ENCODE assay signal across 10 mouse cellular contexts in the genomic region with DNA sequence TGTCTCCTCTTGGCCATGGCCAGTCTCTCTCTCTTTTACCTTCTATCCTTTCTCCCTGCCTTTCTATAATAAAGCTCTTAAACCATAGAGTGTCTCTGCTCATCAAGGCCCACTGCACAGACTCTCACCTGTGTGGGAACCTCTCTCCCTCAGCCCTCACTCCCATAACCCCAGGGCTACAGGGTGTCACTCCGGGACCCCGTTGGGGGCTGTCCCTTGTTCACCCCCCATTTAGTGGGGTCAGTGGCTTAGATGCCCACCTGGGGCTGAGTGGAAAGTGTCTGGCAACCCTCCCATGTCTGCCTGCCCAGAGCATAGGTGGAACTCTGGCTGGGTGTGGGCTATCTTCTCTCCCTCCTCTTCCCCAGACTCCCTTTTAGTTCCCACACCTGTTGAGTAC. TPM values are rescaled to one million over a fixed set of nuclear protein-coding genes. Genes with fewer than 3 reads are reported as not detected.
"Had no signal": no experiment of that assay in that cellular context is flagged by ENCODE, and none has a peak within 500 bp of the region (broad histone marks: within the 10 kb centered on the region; RNA-seq: fewer than 3 reads in every experiment).

No protein-coding gene starts in this region.

RNA-seq across cellular contexts. Expression of gene Zfp600, which starts 47.7 kb away (rescaled TPM):
- polyA plus RNA-seq: neural tube, embryonic 12.5 days; neural tube, embryonic 13.5 days; small intestine, adult 2 months; spleen, adult 2 months; stomach, embryonic 14.5 days; stomach, embryonic 15.5 days; stomach, embryonic 16.5 days; stomach, postnatal 0 days; thymus, adult 2 months; thymus, postnatal 0 days had no signal
